Mouse (Mus musculus) cortical plate, adult 2 months (tissue): ENCODE data around the gene Hoxc12.

Experiments used
- CTCF ChIP-seq: fragments of 200-500 bp; IDR thresholded peaks from 2 replicates; pipeline ENCODE4 v1.5.1; 2011; ENCODE audit warnings: mild to moderate bottlenecking, control low read depth, low read length; ENCODE audit not compliant: insufficient read depth; ENCODE audit errors: extremely low read depth
- POLR2A ChIP-seq: fragments of 200-500 bp; IDR thresholded peaks from 2 replicates; pipeline ENCODE4 v1.6.1; 2011; ENCODE audit warnings: mild to moderate bottlenecking, low read length, control low read depth; ENCODE audit not compliant: insufficient read depth; ENCODE audit errors: extremely low read depth

DNA sequence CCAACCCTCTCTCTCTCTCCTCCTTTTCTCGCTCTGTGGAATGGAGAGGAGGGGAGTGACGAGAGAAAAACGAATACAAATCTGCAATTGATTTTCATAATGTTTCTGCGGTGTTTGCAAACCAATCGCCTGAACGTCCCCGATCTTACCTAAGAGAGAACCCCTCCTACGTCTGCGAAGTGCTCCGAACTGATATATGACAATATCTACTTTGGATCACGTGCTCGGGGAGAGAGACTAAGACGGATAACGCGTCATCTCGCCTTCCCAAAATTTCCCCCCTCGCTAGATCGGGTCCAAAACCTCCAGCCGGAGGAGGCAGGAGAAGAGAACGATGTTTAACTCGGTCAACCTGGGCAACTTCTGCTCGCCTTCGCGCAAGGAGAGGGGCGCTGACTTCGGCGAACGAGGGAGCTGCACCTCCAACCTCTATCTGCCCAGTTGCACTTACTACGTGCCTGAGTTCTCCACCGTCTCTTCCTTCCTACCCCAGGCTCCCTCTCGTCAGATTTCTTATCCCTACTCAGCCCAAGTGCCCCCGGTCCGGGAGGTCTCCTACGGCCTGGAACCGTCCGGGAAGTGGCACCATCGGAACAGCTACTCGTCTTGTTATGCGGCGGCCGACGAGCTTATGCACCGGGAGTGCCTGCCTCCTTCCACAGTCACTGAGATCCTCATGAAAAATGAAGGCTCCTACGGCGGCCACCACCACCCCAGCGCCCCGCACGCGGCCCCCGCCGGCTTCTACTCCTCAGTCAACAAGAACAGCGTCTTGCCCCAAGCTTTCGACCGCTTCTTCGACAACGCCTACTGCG lies 17.8 kb downstream of the Hoxc12 start, which contains the start of gene Hoxc11:
- TF ChIP-seq CTCF (no peak), POLR2A (no peak)
